ENCODE assay signal across 17 mouse cellular contexts in genomic region chr1:181370370-181370769, GRCm38 (mm10). TPM values are rescaled to one million over a fixed set of nuclear protein-coding genes. Genes with fewer than 3 reads are reported as not detected.
A peak's percentile ranks its signal among the peaks of the same experiment; 100 is the strongest.
DNase-seq lines count a peak whose midpoint lies in the region; ATAC-seq and TF ChIP-seq lines count a peak whose summit lies in the region.
"Had no signal": no experiment of that assay in that cellular context is flagged by ENCODE, and none has a peak within 500 bp of the region (broad histone marks: within the 10 kb centered on the region; RNA-seq: fewer than 3 reads in every experiment).

No protein-coding gene starts in this region.

- 52% methylated on average over 3 of the region's 3 CpGs for WGBS in stomach, embryonic 14.5 days
- 46% methylated on average over 3 of the region's 3 CpGs for WGBS in stomach, postnatal 0 days

- no peak overlapping the region for H3K4me2 ChIP-seq in stomach, embryonic 14.5 days (replicated peaks; ENCODE audit: low read depth, low read length)
- H3K4me2 ChIP-seq in stomach, postnatal 0 days (replicated peaks; ENCODE audit: low read depth) = no peak overlapping the region
- H3K4me2 ChIP-seq: embryonic facial prominence, embryonic 13.5 days; kidney, embryonic 15.5 days; limb, embryonic 12.5 days; liver, embryonic 15.5 days; midbrain, embryonic 15.5 days had no signal

- intact Hi-C loops in left cerebral cortex, postnatal 14 days (cut with DNase I) = no loop called here

- no peak for TF ChIP-seq CTCF in stomach, postnatal 0 days (IDR thresholded peaks at IDR 0.05; ENCODE audit: low read depth)

- H3K4me1 ChIP-seq in stomach, embryonic 14.5 days (ENCODE audit: control insufficient read depth, insufficient read depth, low read length) = peaks cover 7% of the 10 kb centered on the region; the same call in 1 of the 2 replicates
- H3K4me1 ChIP-seq in stomach, postnatal 0 days (replicated peaks; ENCODE audit: control insufficient read depth, insufficient read depth) = no peaks in the 10 kb centered on the region
- H3K4me1 ChIP-seq: kidney, embryonic 15.5 days had no signal

- H3K27ac ChIP-seq in stomach, embryonic 14.5 days (ENCODE audit: low read length) = no peak overlapping the region
- H3K27ac ChIP-seq in stomach, postnatal 0 days (replicated peaks) = no peak overlapping the region
- H3K27ac ChIP-seq: embryonic facial prominence, embryonic 13.5 days; kidney, embryonic 15.5 days; limb, embryonic 12.5 days; liver, embryonic 15.5 days; midbrain, embryonic 15.5 days had no signal

- no peak overlapping the region for H3K4me3 ChIP-seq in stomach, embryonic 14.5 days (ENCODE audit: low read depth, low read length)
- no peak overlapping the region for H3K4me3 ChIP-seq in stomach, postnatal 0 days (ENCODE audit: low read depth, low read length)
- H3K4me3 ChIP-seq: embryonic facial prominence, embryonic 13.5 days; kidney, embryonic 15.5 days; limb, embryonic 12.5 days; liver, embryonic 15.5 days; midbrain, embryonic 15.5 days had no signal

- no peaks in the 10 kb centered on the region for H3K9me3 ChIP-seq in stomach, embryonic 14.5 days (ENCODE audit: control insufficient read depth, low read depth, low read length)
- no peaks in the 10 kb centered on the region for H3K9me3 ChIP-seq in stomach, postnatal 0 days (ENCODE audit: control insufficient read depth, low read length)
- H3K9me3 ChIP-seq: embryonic facial prominence, embryonic 13.5 days; kidney, embryonic 15.5 days; limb, embryonic 12.5 days; liver, embryonic 15.5 days; midbrain, embryonic 15.5 days had no signal

- peak; percentile 5; the same call in 1 of the 2 replicates for ATAC-seq in stomach, embryonic 14.5 days (ENCODE audit: insufficient number of reproducible peaks, insufficient read depth, low FRiP score, low read depth)
- no peak; the same call in 1 of the 2 replicates for ATAC-seq in stomach, postnatal 0 days (ENCODE audit: low FRiP score, low TSS enrichment)
- ATAC-seq: midbrain, embryonic 15.5 days had no signal

- H3K9ac ChIP-seq in stomach, embryonic 14.5 days (replicated peaks; ENCODE audit: low read depth, low read length) = no peak overlapping the region
- no peak overlapping the region for H3K9ac ChIP-seq in stomach, postnatal 0 days (ENCODE audit: low read length)
- H3K9ac ChIP-seq: embryonic facial prominence, embryonic 13.5 days; kidney, embryonic 15.5 days; limb, embryonic 12.5 days; liver, embryonic 15.5 days; midbrain, embryonic 15.5 days had no signal

- no peaks in the 10 kb centered on the region for H3K36me3 ChIP-seq in stomach, embryonic 14.5 days (ENCODE audit: control insufficient read depth, insufficient read depth, low read length)
- H3K36me3 ChIP-seq in stomach, postnatal 0 days (ENCODE audit: control insufficient read depth, insufficient read depth, low read length) = no peaks in the 10 kb centered on the region
- H3K36me3 ChIP-seq: embryonic facial prominence, embryonic 13.5 days; kidney, embryonic 15.5 days; limb, embryonic 12.5 days; liver, embryonic 15.5 days; midbrain, embryonic 15.5 days had no signal

- no peaks in the 10 kb centered on the region for H3K27me3 ChIP-seq in stomach, embryonic 14.5 days (ENCODE audit: control insufficient read depth, insufficient read depth, low read length)
- H3K27me3 ChIP-seq in stomach, postnatal 0 days (ENCODE audit: control insufficient read depth, insufficient read depth, low read length) = no peaks in the 10 kb centered on the region
- H3K27me3 ChIP-seq: embryonic facial prominence, embryonic 13.5 days; kidney, embryonic 15.5 days; limb, embryonic 12.5 days; midbrain, embryonic 15.5 days had no signal

- TF ChIP-seq EP300 in stomach, postnatal 0 days (optimal IDR thresholded peaks at IDR 0.05) = no peak

- peak; percentile 39 to 68 for DNase-seq in frontal cortex, adult 2 months (ENCODE audit: extremely low spot score in 1 of 2, low spot score in 1 of 2)
- DNase-seq in frontal cortex, postnatal 14 days (ENCODE audit: low spot score in 2 of 2) = no peak
- peak; percentile 36 to 51 for DNase-seq in left cerebral cortex, adult 18-20 months (ENCODE audit: low spot score in 2 of 2)
- DNase-seq in left cerebral cortex, postnatal 14 days (ENCODE audit: low spot score in 2 of 2) = no peak
- DNase-seq in stomach, postnatal 0 days (ENCODE audit: low spot score) = no peak
- peak; percentile 64 for DNase-seq in telencephalon, adult 2 months (ENCODE audit: low read depth, low spot score)
- no peak for DNase-seq in thymus, postnatal 14 days
- DNase-seq: cerebellum, adult 18-20 months; thymus, postnatal 25 days had no signal

RNA-seq across cellular contexts. Expression of gene Cnih3, which starts 17.9 kb away (rescaled TPM):
- 45.6 and 61.1 TPM in 2 replicates for polyA plus RNA-seq in frontal cortex, adult 2 months (2012; rRNA removed)
- total RNA-seq in left cerebral cortex, adult 18-20 months (2021) = 10 to 100 TPM; 73.8 to 96.1 TPM
- 10 to 100 TPM; 72.5 to 76.0 TPM for total RNA-seq in left cerebral cortex, postnatal 14 days (2021)
- 0.39 and 0.97 TPM in 2 replicates for polyA plus RNA-seq in stomach, embryonic 14.5 days (2014; fragmentation: Nextera tagmentation; extraction: Ambion mirVana)
- 0.27 and 0.31 TPM in 2 replicates for polyA plus RNA-seq in stomach, postnatal 0 days (2015; fragmentation: Nextera tagmentation; extraction: Ambion mirVana)
- total RNA-seq: granulocyte monocyte progenitor cell, adult 5-6 weeks; hematopoietic stem cell, adult 5-6 weeks had no signal

Comparison
In these comparisons a context has a peak if more than half of its experiments do, and no peak if none do; other contexts are left out.
1. DNase-seq: peak in frontal cortex, adult 2 months (2 of 2), left cerebral cortex, adult 18-20 months (2 of 2) and telencephalon, adult 2 months (single experiment); none in frontal cortex, postnatal 14 days (0 of 2), left cerebral cortex, postnatal 14 days (0 of 2), stomach, postnatal 0 days (single experiment) and thymus, postnatal 14 days (single experiment).
2. RNA of gene Cnih3, which starts 17.9 kb away (polyA plus RNA-seq): 45.6 to 61.1 TPM in frontal cortex, adult 2 months; 0.39 to 0.97 TPM in stomach, embryonic 14.5 days and 0.27 to 0.31 TPM in stomach, postnatal 0 days; every median in the first group is over 10 times any median in the second.